Mouse (Mus musculus): Measurements from ENCODE around the gene Cyp2c70. TPM values are rescaled to one million over a fixed set of nuclear protein-coding genes. Genes with fewer than 3 reads are reported as not detected.
"Not testable (repeated sequence)": the region's sequence is repeated elsewhere in the genome, so short reads cannot be mapped to it uniquely, and the experiment has no call there.

Cyp2c70 gene
- not detected in 2 replicates for polyA plus RNA-seq (2014; fragmentation: Nextera tagmentation; extraction: Ambion mirVana)

GRCm38 (mm10) chr19:40187160-40187559 lies at the start of gene Cyp2c70:
Gene Cyp2c70, minus strand, starts transcription at chr19:40187333.
- Histone ChIP-seq H3K4me3 (ENCODE audit: low read depth, low read length) (no peak within 1 kb of the TSS), H3K27ac (replicated peaks; ENCODE audit: low read depth, low read length) (no peak within 1 kb of the TSS), H3K9ac (ENCODE audit: low read depth, low read length) (no peak within 1 kb of the TSS), H3K27me3 (replicated peaks; ENCODE audit: control insufficient read depth, insufficient read depth, low read length) (no peaks in the 10 kb centered on the region), H3K9me3 (ENCODE audit: control insufficient read depth, low read length) (no peaks in the 10 kb centered on the region), H3K4me1 (ENCODE audit: control insufficient read depth, insufficient read depth, low read length) (no peaks in the 10 kb centered on the region), H3K4me2 (ENCODE audit: low read depth, low read length) (no peak within 1 kb of the TSS), H3K36me3 (ENCODE audit: control insufficient read depth, insufficient read depth, low read length) (no peaks in the 10 kb centered on the region)
- DNase-seq (ENCODE audit: low spot score) (no peak), ATAC-seq (ENCODE audit: low read depth) (no peak)
- WGBS: 75% methylated on average over 5 of the region's 5 CpGs

GRCm38 (mm10) chr19:40232560-40232959 lies 45.4 kb upstream of the Cyp2c70 start:
- H3K4me1 ChIP-seq (ENCODE audit: control insufficient read depth, insufficient read depth, low read length): 0 out of 2 replicates have a peak, but pooled peaks cover 3% of the 10 kb centered on the region
- no peak for ATAC-seq (ENCODE audit: low read depth)
- H3K27me3 ChIP-seq (replicated peaks; ENCODE audit: control insufficient read depth, insufficient read depth, low read length): no peaks in the 10 kb centered on the region
- H3K36me3 ChIP-seq (ENCODE audit: control insufficient read depth, insufficient read depth, low read length): no peaks in the 10 kb centered on the region
- no peak overlapping the region for H3K27ac ChIP-seq (replicated peaks; ENCODE audit: low read depth, low read length)
- H3K9me3 ChIP-seq (ENCODE audit: control insufficient read depth, low read length): no peaks in the 10 kb centered on the region
- 92% methylated on average over 2 of the region's 2 CpGs for WGBS
- DNase-seq (ENCODE audit: low spot score): no peak
- no peak overlapping the region for H3K4me2 ChIP-seq (ENCODE audit: low read depth, low read length)
- H3K9ac ChIP-seq (ENCODE audit: low read depth, low read length): no peak overlapping the region
- H3K4me3 ChIP-seq (ENCODE audit: low read depth, low read length): no peak overlapping the region

GRCm38 (mm10) chr19:40231825-40232541 lies 44.9 kb upstream of the Cyp2c70 start:
- Histone ChIP-seq H3K27me3 (replicated peaks; ENCODE audit: control insufficient read depth, insufficient read depth, low read length) (no peaks in the 10 kb centered on the region), H3K4me1 (ENCODE audit: control insufficient read depth, insufficient read depth, low read length) (0 out of 2 replicates have a peak, but pooled peaks cover 3% of the 10 kb centered on the region), H3K4me3 (ENCODE audit: low read depth, low read length) (no peak overlapping the region), H3K9me3 (ENCODE audit: control insufficient read depth, low read length) (no peaks in the 10 kb centered on the region), H3K9ac (ENCODE audit: low read depth, low read length) (no peak overlapping the region), H3K27ac (replicated peaks; ENCODE audit: low read depth, low read length) (no peak overlapping the region), H3K36me3 (ENCODE audit: control insufficient read depth, insufficient read depth, low read length) (no peaks in the 10 kb centered on the region), H3K4me2 (ENCODE audit: low read depth, low read length) (no peak overlapping the region)
- DNase-seq (ENCODE audit: low spot score) (no peak), ATAC-seq (ENCODE audit: low read depth) (no peak)
- 69% methylated on average over 7 of the region's 7 CpGs for WGBS

- no peaks in the 10 kb centered on the region for H3K36me3 ChIP-seq (ENCODE audit: control insufficient read depth, insufficient read depth, low read length)
- WGBS: 70% methylated on average over 13 of the region's 13 CpGs
- H3K9me3 ChIP-seq (ENCODE audit: control insufficient read depth, low read length): no peaks in the 10 kb centered on the region
- 0 out of 2 replicates have a peak, but pooled peaks cover 3% of the 10 kb centered on the region for H3K4me1 ChIP-seq (ENCODE audit: control insufficient read depth, insufficient read depth, low read length)
- ATAC-seq (ENCODE audit: low read depth) (no peak), DNase-seq (ENCODE audit: low spot score) (peak; percentile 29)
- no peak overlapping the region for H3K4me3 ChIP-seq (ENCODE audit: low read depth, low read length)
- H3K9ac ChIP-seq (ENCODE audit: low read depth, low read length): no peak overlapping the region
- H3K4me2 ChIP-seq (ENCODE audit: low read depth, low read length): no peak overlapping the region; the same call in 1 of the 2 replicates
- no peaks in the 10 kb centered on the region for H3K27me3 ChIP-seq (replicated peaks; ENCODE audit: control insufficient read depth, insufficient read depth, low read length)
- H3K27ac ChIP-seq (replicated peaks; ENCODE audit: low read depth, low read length): no peak overlapping the region
Measured at GRCm38 (mm10) chr19:40231074-40231738, 44.1 kb upstream of the Cyp2c70 start.

GRCm38 (mm10) chr19:40226516-40227151 lies 39.5 kb upstream of the Cyp2c70 start:
- 0 out of 2 replicates have a peak, but pooled peaks cover 3% of the 10 kb centered on the region for H3K4me1 ChIP-seq (ENCODE audit: control insufficient read depth, insufficient read depth, low read length)
- DNase-seq (ENCODE audit: low spot score) (no peak), ATAC-seq (ENCODE audit: low read depth) (no peak)
- WGBS: 82% methylated on average over 12 of the region's 12 CpGs
- H3K9me3 ChIP-seq (ENCODE audit: control insufficient read depth, low read length): no peaks in the 10 kb centered on the region
- no peaks in the 10 kb centered on the region for H3K36me3 ChIP-seq (ENCODE audit: control insufficient read depth, insufficient read depth, low read length)
- no peak overlapping the region for H3K4me2 ChIP-seq (ENCODE audit: low read depth, low read length)
- no peak overlapping the region for H3K4me3 ChIP-seq (ENCODE audit: low read depth, low read length)
- no peak overlapping the region for H3K27ac ChIP-seq (replicated peaks; ENCODE audit: low read depth, low read length)
- no peaks in the 10 kb centered on the region for H3K27me3 ChIP-seq (replicated peaks; ENCODE audit: control insufficient read depth, insufficient read depth, low read length)
- no peak overlapping the region for H3K9ac ChIP-seq (ENCODE audit: low read depth, low read length)

GRCm38 (mm10) chr19:40225761-40226110 lies 38.6 kb upstream of the Cyp2c70 start:
- no peak overlapping the region for H3K4me3 ChIP-seq (ENCODE audit: low read depth, low read length)
- H3K4me1 ChIP-seq (ENCODE audit: control insufficient read depth, insufficient read depth, low read length): no peaks in the 10 kb centered on the region
- DNase-seq (ENCODE audit: low spot score) (no peak), ATAC-seq (ENCODE audit: low read depth) (no peak)
- no peak overlapping the region for H3K4me2 ChIP-seq (ENCODE audit: low read depth, low read length)
- WGBS: 69% methylated on average over 5 of the region's 5 CpGs
- H3K36me3 ChIP-seq (ENCODE audit: control insufficient read depth, insufficient read depth, low read length): no peaks in the 10 kb centered on the region
- H3K27me3 ChIP-seq (replicated peaks; ENCODE audit: control insufficient read depth, insufficient read depth, low read length): no peaks in the 10 kb centered on the region
- no peak overlapping the region for H3K9ac ChIP-seq (ENCODE audit: low read depth, low read length)
- no peak overlapping the region for H3K27ac ChIP-seq (replicated peaks; ENCODE audit: low read depth, low read length)
- H3K9me3 ChIP-seq (ENCODE audit: control insufficient read depth, low read length): no peaks in the 10 kb centered on the region

GRCm38 (mm10) chr19:40225102-40225760 lies 38.1 kb upstream of the Cyp2c70 start:
- DNase-seq (ENCODE audit: low spot score) (peak; percentile 81), ATAC-seq (ENCODE audit: low read depth) (no peak)
- Histone ChIP-seq H3K36me3 (ENCODE audit: control insufficient read depth, insufficient read depth, low read length) (no peaks in the 10 kb centered on the region), H3K9ac (ENCODE audit: low read depth, low read length) (no peak overlapping the region), H3K4me1 (ENCODE audit: control insufficient read depth, insufficient read depth, low read length) (no peaks in the 10 kb centered on the region), H3K9me3 (ENCODE audit: control insufficient read depth, low read length) (no peaks in the 10 kb centered on the region), H3K27me3 (replicated peaks; ENCODE audit: control insufficient read depth, insufficient read depth, low read length) (no peaks in the 10 kb centered on the region), H3K4me3 (ENCODE audit: low read depth, low read length) (no peak overlapping the region), H3K4me2 (ENCODE audit: low read depth, low read length) (no peak overlapping the region), H3K27ac (replicated peaks; ENCODE audit: low read depth, low read length) (no peak overlapping the region)
- 60% methylated on average over 5 of the region's 5 CpGs for WGBS

GRCm38 (mm10) chr19:40222307-40222706 lies 35.2 kb upstream of the Cyp2c70 start:
- H3K27me3 ChIP-seq (replicated peaks; ENCODE audit: control insufficient read depth, insufficient read depth, low read length); H3K4me2 ChIP-seq (ENCODE audit: low read depth, low read length); H3K9me3 ChIP-seq (ENCODE audit: control insufficient read depth, low read length); H3K4me3 ChIP-seq (ENCODE audit: low read depth, low read length); ATAC-seq (ENCODE audit: low read depth); H3K36me3 ChIP-seq (ENCODE audit: control insufficient read depth, insufficient read depth, low read length); H3K9ac ChIP-seq (ENCODE audit: low read depth, low read length); H3K4me1 ChIP-seq (ENCODE audit: control insufficient read depth, insufficient read depth, low read length); H3K27ac ChIP-seq (replicated peaks; ENCODE audit: low read depth, low read length); DNase-seq (ENCODE audit: low spot score): not testable (repeated sequence)
- WGBS: 91% methylated on average over 9 of the region's 9 CpGs
